8 mouse cellular contexts compared by ENCODE assay signal in the genomic region with DNA sequence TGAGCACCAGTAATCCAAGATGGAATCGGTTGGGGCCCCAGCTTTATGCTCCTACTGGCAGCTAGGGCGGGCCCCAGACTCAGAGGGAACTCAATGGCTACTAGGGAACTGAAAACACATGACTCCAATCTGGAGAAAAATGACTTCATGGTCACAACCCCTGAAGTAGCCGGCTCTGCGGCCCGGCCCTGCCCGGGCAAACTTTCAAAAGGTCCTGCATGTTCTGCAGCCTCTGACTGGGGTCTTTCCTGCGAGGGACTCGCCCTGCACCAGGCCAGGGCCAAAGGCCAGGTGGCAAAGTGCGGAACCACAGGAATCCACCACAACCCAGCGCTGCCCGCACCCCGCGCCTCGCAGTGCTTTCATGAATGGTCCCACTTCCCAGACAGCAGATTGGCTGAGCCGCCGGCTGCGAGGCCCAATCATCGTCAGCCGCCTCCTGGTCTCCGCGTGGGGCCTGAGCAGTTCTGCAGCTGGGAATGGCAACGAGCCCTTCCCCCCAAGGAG.
DNase-seq lines count a peak whose midpoint lies in the region; ATAC-seq and TF ChIP-seq lines count a peak whose summit lies in the region.

No protein-coding gene starts in this region.

- in situ Hi-C loops in ES-E14 (cut with MboI; ENCODE audit: low sequenced_read_pairs in 2 of 2, unreplicated experiment in 2 of 2): no loop called here

- no peak overlapping the region for H3K27ac ChIP-seq in ES-E14 (ENCODE audit: insufficient read depth, low read depth, low read length, poor library complexity, severe bottlenecking)
- H3K27ac ChIP-seq in hindbrain, embryonic 12.5 days: peak overlapping the region; percentile 13; the same call in 1 of the 2 replicates
- H3K27ac ChIP-seq in lung, embryonic 16.5 days (ENCODE audit: low read length): peak overlapping the region; percentile 61

- peaks cover 19 to 20% of the 10 kb centered on the region in 2 experiments for H3K4me1 ChIP-seq in ES-E14 (ENCODE audit: control insufficient read depth in 2 of 2, insufficient read depth in 2 of 2, low read length in 2 of 2, poor library complexity in 1 of 2)
- H3K4me1 ChIP-seq in hindbrain, embryonic 12.5 days: peaks cover 10% of the 10 kb centered on the region; the same call in 1 of the 2 replicates
- peaks cover 17% of the 10 kb centered on the region for H3K4me1 ChIP-seq in lung, embryonic 16.5 days (replicated peaks; ENCODE audit: control insufficient read depth, insufficient read depth, low read length)

- ATAC-seq in hindbrain, embryonic 12.5 days (ENCODE audit: low FRiP score): peak; percentile 96
- peak; percentile 95 for ATAC-seq in lung, embryonic 16.5 days (ENCODE audit: low read depth)

- no peaks in the 10 kb centered on the region for H3K36me3 ChIP-seq in ES-E14 (ENCODE audit: control insufficient read depth, insufficient read depth, low read length, poor library complexity, severe bottlenecking)
- no peaks in the 10 kb centered on the region for H3K36me3 ChIP-seq in hindbrain, embryonic 12.5 days
- H3K36me3 ChIP-seq in lung, embryonic 16.5 days (ENCODE audit: control insufficient read depth, insufficient read depth, low read length): no peaks in the 10 kb centered on the region

- H3K9ac ChIP-seq in ES-E14 (ENCODE audit: insufficient read depth, low read depth, low read length, poor library complexity, severe bottlenecking): no peak overlapping the region
- peak overlapping the region; percentile 15; the same call in 1 of the 2 replicates for H3K9ac ChIP-seq in hindbrain, embryonic 12.5 days
- H3K9ac ChIP-seq in lung, embryonic 16.5 days (ENCODE audit: low read length): peak overlapping the region; percentile 60

- H3K27me3 ChIP-seq in hindbrain, embryonic 12.5 days: peaks cover 11% of the 10 kb centered on the region; the same call in 1 of the 2 replicates
- no peaks in the 10 kb centered on the region for H3K27me3 ChIP-seq in lung, embryonic 16.5 days (ENCODE audit: control insufficient read depth, insufficient read depth, low read depth, low read length)

- no peaks in the 10 kb centered on the region for H3K9me3 ChIP-seq in ES-E14 (ENCODE audit: control insufficient read depth, insufficient read depth, low read depth, low read length)
- no peaks in the 10 kb centered on the region for H3K9me3 ChIP-seq in hindbrain, embryonic 12.5 days (replicated peaks)
- no peaks in the 10 kb centered on the region for H3K9me3 ChIP-seq in lung, embryonic 16.5 days (ENCODE audit: control insufficient read depth, low read length)

- WGBS in hindbrain, embryonic 12.5 days: under 1% methylated on average over 22 of the region's 22 CpGs
- 0% methylated on average over 22 of the region's 22 CpGs for WGBS in lung, embryonic 16.5 days

- H3K4me3 ChIP-seq in ES-E14 (ENCODE audit: insufficient read depth in 1 of 2, low read depth in 1 of 2, low read length in 2 of 2, poor library complexity in 1 of 2, severe bottlenecking in 1 of 2): peak overlapping the region in 1 of 2 experiments; percentile 16; a peak in 2 of 4 replicates
- H3K4me3 ChIP-seq in hindbrain, embryonic 12.5 days: peak overlapping the region; percentile 26
- peak overlapping the region; percentile 40 for H3K4me3 ChIP-seq in lung, embryonic 16.5 days (ENCODE audit: low read length)

- H3K4me2 ChIP-seq in hindbrain, embryonic 12.5 days (replicated peaks): peak overlapping the region; percentile 53
- H3K4me2 ChIP-seq in lung, embryonic 16.5 days (ENCODE audit: low read depth, low read length): peak overlapping the region; percentile 73

- DNase-seq in ES-E14 (ENCODE audit: low read depth, low spot score): peak; percentile 42
- DNase-seq in cerebellum, postnatal 14 days: peak; percentile 77 to 78
- DNase-seq in frontal cortex, postnatal 25 days (ENCODE audit: low spot score in 2 of 2): peak; percentile 61 to 72
- peak; percentile 75 to 86 for DNase-seq in layer of hippocampus, postnatal 14 days (ENCODE audit: low spot score in 2 of 2)
- DNase-seq in ovary, postnatal 10 days (ENCODE audit: low spot score): peak; percentile 73
- peak; percentile 79 for DNase-seq in thymus, postnatal 4 days

TF ChIP-seq in ES-E14, 5 proteins besides CTCF, POLR2A, EP300 and RAD21:
- TF ChIP-seq MAFK (IDR thresholded peaks at IDR 0.05; ENCODE audit: insufficient read depth, low read depth, low read length) (no peak), ZC3H11A (IDR thresholded peaks at IDR 0.05; ENCODE audit: borderline replicate concordance, low read depth, low read length) (no peak), CHD2 (IDR thresholded peaks at IDR 0.05; ENCODE audit: low read depth, low read length) (no peak), HCFC1 (IDR thresholded peaks at IDR 0.05; ENCODE audit: borderline replicate concordance, insufficient read depth, low read length) (no peak), ZNF384 (IDR thresholded peaks at IDR 0.05; ENCODE audit: low read depth, low read length) (no peak)
